Mouse (Mus musculus) gastrocnemius, adult 2 months (tissue): ENCODE data around the gene Abcc9. TPM values are rescaled to one million over a fixed set of nuclear protein-coding genes. Genes with fewer than 3 reads are reported as not detected.
A peak's percentile ranks its signal among the peaks of the same experiment; 100 is the strongest.

ENCODE experiments used
- DNase-seq: peaks from one replicate; pipeline ENCODE4 v3.0.0; 2022
- H3K27ac ChIP-seq: fragments of 200-600 bp; 2 replicates; pipeline ENCODE4 v1.8.1; 2022; ENCODE audit warnings: mild to moderate bottlenecking
- H3K4me3 ChIP-seq: fragments of 200-600 bp; 2 replicates; pipeline ENCODE4 v1.8.1; 2022; ENCODE audit warnings: mild to moderate bottlenecking, moderate library complexity
- CTCF ChIP-seq: fragments of 200-600 bp; IDR thresholded peaks from 2 replicates; pipeline ENCODE4 v1.8.1; 2022; ENCODE audit warnings: antibody characterized with exemption, mild to moderate bottlenecking, moderate library complexity
- intact Hi-C: fragments of 180-260 bp; cut with DNase I; formaldehyde crosslinking; loops from one replicate; pipeline ENCODE4 v1.15.1; 2025
- total RNA-seq, 2 experiments: library from RNA; stranded (reverse); gene quantifications; 2 replicates each; pipeline ENCODE4 v1.2.3; 2021

Gene Abcc9
- total RNA-seq, 2 experiments from 2014 or later: 123 to 135 TPM

DNA sequence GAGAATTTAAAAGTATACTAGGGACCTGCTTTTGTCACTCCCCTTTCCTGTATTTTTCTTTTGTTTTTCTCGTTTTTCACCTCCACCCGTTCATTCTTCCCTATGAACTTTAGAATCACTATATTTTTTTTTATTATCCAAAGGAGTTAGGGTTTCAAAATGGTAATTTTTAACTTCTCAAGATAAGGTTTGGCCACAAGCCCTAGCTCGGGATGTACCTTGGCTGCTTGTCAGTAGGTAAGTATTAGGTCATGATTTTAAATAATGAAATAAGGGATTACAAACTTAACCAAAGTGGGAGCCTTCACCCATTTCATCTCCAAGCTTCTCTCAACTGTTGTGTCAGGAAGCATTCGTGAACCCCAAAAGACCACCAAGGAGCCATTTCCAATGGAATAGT, 23.9 kb upstream of the Abcc9 start:
- Histone ChIP-seq H3K4me3 (no peak overlapping the region), H3K27ac (no peak overlapping the region)
- no peak for TF ChIP-seq CTCF
- DNase-seq: no peak
- intact Hi-C loops: no loop called here

DNA sequence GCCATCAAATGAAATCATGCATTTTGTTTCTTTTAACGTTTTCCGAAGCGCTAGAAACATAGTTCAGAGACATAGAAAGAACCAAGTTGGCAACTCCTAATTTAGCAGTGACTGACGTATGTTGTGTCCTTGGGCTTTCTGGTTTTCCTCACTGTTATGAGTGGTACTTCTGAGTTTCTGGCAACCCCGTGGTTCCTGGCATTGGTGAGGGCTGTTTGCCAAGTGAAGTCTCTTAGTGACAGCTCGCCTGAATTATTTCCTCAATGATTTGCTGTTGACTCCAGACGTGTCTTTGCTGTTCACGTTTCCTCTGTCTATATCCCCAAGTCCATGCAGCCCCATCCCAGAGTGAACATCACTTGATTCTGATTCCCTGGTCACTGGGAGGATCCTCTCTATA, 19.6 kb upstream of the Abcc9 start:
- no peak overlapping the region for H3K27ac ChIP-seq
- no peak for TF ChIP-seq CTCF
- intact Hi-C loops: no loop called here
- no peak overlapping the region for H3K4me3 ChIP-seq
- DNase-seq: no peak

DNA sequence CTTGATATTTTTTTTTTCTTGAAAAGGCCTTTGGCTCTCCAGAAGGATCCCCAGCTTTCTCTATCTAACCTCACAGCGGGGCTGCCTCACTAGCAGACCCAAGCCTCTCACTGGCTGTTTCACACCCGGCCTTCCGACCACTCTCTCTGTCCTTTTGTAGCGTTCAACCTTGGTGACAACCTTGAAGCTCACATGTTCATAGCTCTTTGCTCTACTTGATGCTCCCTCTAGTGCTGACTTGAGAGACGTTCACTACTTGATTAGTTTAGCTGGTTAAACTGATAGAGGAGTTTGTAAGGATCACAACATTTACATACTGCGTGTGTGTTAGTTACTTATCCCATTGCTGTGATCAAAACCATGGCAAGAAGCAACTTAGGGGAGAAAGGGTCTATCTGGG, 18.5 kb upstream of the Abcc9 start:
- Histone ChIP-seq H3K4me3 (no peak overlapping the region), H3K27ac (no peak overlapping the region)
- intact Hi-C loops: no loop called here
- peak; percentile 37 for TF ChIP-seq CTCF
- DNase-seq: no peak

- Histone ChIP-seq H3K27ac (no peak overlapping the region; the same call in 1 of the 2 replicates), H3K4me3 (no peak overlapping the region)
- peak; percentile 6; the same call in 1 of the 2 replicates for TF ChIP-seq CTCF
- intact Hi-C loops: no loop called here
- DNase-seq: no peak
Measured at GRCm38 (mm10) chr6:142718167-142718566, 16.1 kb upstream of the Abcc9 start.

DNA sequence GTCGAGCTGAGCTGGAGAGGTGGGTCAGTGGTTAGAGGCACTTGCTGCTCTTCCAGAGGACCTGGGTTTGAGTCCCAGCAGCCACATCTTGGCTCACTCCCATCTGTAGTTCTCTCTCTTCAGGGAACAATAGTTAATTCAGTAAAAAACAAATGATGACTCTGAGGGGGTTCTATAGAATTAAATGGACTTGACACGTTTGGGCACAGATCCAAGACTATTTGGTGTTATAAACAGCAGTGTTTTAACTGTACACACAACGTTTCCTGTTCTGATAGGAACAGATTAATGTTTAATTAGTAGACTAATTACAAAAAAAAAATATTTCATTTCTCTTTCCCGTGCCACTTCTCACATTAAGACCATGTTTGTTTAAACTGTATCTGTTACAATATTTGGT, 15.1 kb upstream of the Abcc9 start:
- DNase-seq: no peak
- TF ChIP-seq CTCF: no peak
- no peak overlapping the region for H3K4me3 ChIP-seq
- intact Hi-C loops: no loop called here
- H3K27ac ChIP-seq: no peak overlapping the region

DNA sequence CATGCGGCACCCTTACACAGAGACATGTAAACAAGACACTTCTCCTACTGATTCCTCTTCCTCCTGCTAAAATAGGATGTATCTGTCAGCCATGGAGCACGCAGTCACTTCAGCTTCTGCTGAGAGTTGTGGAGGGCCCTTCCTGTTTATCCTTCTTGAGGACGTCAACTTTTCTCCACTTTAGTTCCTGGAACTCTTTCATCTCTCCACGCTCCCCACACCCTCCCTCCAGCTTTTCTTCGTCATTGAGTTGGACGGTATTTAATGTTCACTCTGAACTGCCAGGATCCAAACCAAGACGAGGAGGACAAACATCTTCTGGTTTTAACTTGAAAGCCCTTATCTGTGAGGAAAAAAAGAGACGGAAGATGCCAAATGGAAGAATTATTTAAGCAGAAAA, 12.9 kb upstream of the Abcc9 start:
- no peak for DNase-seq
- intact Hi-C loops: no loop called here
- H3K27ac ChIP-seq: no peak overlapping the region
- no peak overlapping the region for H3K4me3 ChIP-seq
- no peak for TF ChIP-seq CTCF

DNA sequence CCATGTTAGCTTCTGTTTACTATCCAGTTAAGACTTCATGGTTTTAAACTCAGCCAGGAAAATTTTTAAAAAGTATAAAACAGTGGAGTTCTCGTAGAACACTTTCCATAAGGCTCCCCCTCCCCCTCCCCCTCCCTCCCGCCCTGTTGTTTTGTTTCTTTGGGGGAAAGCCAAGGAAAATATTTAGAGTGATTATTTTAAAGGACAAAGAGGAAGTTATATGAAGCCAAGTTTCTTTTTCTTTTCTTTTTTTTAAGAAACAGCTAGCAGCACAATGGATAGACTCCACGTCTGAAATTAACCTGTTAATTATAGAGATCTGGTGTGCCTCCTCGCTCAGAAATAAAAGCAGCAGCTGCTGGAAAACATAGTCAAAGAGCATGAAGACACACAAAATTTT, 9.0 kb upstream of the Abcc9 start:
- Histone ChIP-seq H3K4me3 (peak overlapping the region; percentile 23; the same call in 1 of the 2 replicates), H3K27ac (peak overlapping the region; percentile 35; the same call in 1 of the 2 replicates)
- no peak for DNase-seq
- TF ChIP-seq CTCF: no peak
- intact Hi-C loops: no loop called here

- DNase-seq: no peak
- Histone ChIP-seq H3K27ac (peak overlapping the region; percentile 35; the same call in 1 of the 2 replicates), H3K4me3 (no peak overlapping the region)
- TF ChIP-seq CTCF: no peak
- intact Hi-C loops: no loop called here
Measured at GRCm38 (mm10) chr6:142710690-142711089, 8.6 kb upstream of the Abcc9 start.

GRCm38 (mm10) chr6:142708369-142708768, 6.3 kb upstream of the Abcc9 start:
- intact Hi-C loops: no loop called here
- no peak overlapping the region; the same call in 1 of the 2 replicates for H3K27ac ChIP-seq
- no peak overlapping the region for H3K4me3 ChIP-seq
- no peak for DNase-seq
- TF ChIP-seq CTCF: no peak

DNA sequence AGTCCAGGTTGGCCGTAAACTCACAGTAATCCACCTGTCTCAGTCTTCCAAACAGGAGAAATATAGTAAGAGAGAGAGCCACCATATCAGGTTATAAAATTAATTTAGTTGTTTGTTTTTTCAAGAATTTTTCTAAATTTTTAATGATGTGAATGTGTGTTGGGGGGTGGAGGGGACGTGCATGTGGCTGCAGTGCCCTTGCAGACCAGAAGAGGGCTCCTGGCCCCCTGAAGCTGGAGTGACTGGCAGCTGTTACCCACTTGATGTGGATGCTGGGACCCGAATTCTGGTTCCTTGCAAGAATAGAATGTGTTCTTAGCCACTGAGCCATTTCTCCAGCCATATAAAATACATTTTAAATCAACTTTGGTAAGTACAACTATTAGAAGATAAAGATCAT, 4.6 kb upstream of the Abcc9 start:
- Histone ChIP-seq H3K4me3 (no peak overlapping the region), H3K27ac (no peak overlapping the region)
- peak; percentile 56 for TF ChIP-seq CTCF
- DNase-seq: no peak
- intact Hi-C loops: no loop called here

- Histone ChIP-seq H3K27ac (peak overlapping the region; percentile 9; the same call in 1 of the 2 replicates), H3K4me3 (no peak overlapping the region)
- DNase-seq: peak; percentile 31
- no peak for TF ChIP-seq CTCF
- intact Hi-C loops: no loop called here
Measured at GRCm38 (mm10) chr6:142703441-142703930, 1.4 kb upstream of the Abcc9 start.

DNA sequence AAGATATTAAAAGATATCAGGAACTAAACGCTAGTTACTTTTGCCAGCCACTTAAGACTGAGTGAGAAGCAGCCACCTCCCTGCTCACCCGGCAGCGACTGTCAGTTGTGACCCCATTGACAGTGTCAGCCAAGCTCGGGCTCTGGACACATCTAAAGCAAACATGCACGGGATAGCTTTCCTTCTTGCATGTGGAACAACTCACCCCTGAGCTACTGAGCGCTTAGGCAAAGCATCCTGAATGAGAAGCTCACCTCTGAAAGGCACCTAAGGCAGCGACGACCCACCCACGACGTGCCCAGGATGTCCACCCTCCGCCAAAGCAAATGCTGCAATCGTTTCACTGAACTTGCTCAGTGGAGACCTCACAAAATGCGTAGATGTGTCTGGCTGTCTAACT, 954 bp downstream of the Abcc9 start:
- H3K4me3 ChIP-seq: peak overlapping the region; percentile 77
- TF ChIP-seq CTCF: no peak
- peak; percentile 59 for DNase-seq
- H3K27ac ChIP-seq: peak overlapping the region; percentile 98
- intact Hi-C loops: no loop called here

DNA sequence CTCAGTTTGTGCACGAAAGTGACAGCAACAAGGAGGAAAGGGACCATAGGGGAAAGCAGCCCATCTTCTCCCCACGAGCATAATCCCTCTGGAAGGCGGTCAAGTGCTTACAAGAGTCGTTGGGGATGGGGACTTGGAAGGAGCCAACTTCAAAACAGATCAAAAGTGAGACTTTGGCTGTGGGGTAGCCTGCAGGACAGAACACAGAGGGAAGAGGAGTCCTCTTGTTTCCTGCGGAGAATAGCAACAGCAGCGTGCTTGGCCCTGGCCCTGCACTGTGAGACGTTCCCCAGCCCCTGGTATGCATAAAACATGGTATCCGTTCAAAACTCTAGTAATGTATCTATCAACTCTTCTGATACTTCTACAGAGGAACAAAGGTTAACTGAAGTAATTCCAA, 1.4 kb downstream of the Abcc9 start:
- H3K27ac ChIP-seq: peak overlapping the region; percentile 98
- no peak for TF ChIP-seq CTCF
- intact Hi-C loops: no loop called here
- no peak for DNase-seq
- H3K4me3 ChIP-seq: peak overlapping the region; percentile 77

GRCm38 (mm10) chr6:142692085-142692484, 10.0 kb downstream of the Abcc9 start:
- Histone ChIP-seq H3K27ac (no peak overlapping the region), H3K4me3 (no peak overlapping the region)
- no peak for DNase-seq
- TF ChIP-seq CTCF: no peak
- intact Hi-C loops: no loop called here
